Mouse (Mus musculus) left cerebral cortex, adult 2 months (tissue): ENCODE results near the gene Scgb1a1. TPM values are rescaled to one million over a fixed set of nuclear protein-coding genes. Genes with fewer than 3 reads are reported as not detected.

Experiments used
- DNase-seq, 2 experiments: peaks; one replicate each; pipeline ENCODE4 v3.0.0; 2021 to 2022; ENCODE audit warnings: low spot score in 2 of 2, mixed read lengths in 1 of 2; ENCODE audit errors: extremely low spot score in 1 of 2
- H3K27ac ChIP-seq: fragments of 200-600 bp; 2 replicates; pipeline ENCODE4 v1.8.1; 2022
- H3K4me3 ChIP-seq: fragments of 200-600 bp; 2 replicates; pipeline ENCODE4 v1.8.1; 2022
- CTCF ChIP-seq: fragments of 200-600 bp; IDR thresholded peaks from 2 replicates; pipeline ENCODE4 v1.8.1; 2022; ENCODE audit warnings: antibody characterized with exemption, mild to moderate bottlenecking, moderate library complexity
- intact Hi-C: fragments of 180-260 bp; cut with DNase I; formaldehyde crosslinking; loops from one replicate; pipeline ENCODE4 v1.15.1; 2025
- total RNA-seq, 2 experiments: library from RNA; stranded (reverse); gene quantifications; 2 replicates each; pipeline ENCODE4 v1.2.3; 2021

The Scgb1a1 gene
- total RNA-seq, 2 experiments from 2014 or later = not detected

DNA sequence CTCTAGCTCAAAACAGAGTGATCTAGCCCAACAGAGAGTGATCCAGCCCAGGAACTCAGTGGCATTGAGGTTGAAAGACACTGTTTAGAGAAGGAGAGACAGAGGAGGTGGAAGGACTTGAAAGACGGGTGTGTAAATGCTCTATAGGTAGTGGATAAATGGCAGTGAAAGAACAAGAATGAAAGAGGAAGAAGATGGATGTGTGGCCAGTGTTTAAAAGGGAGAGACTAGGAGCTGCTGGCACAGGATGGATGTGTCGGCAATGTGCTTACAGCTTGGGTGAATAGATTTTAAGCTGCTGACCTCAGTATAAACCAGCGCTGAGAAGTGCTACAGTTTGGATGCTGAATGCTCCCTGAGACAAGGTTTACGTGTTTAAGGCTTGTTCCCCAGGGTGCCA lies 13.3 kb downstream of the Scgb1a1 start:
- intact Hi-C loops = loop anchor here (2.0 kb wide), 1 partner anchor 76 kb away; no protein-coding TSS in a partner anchor
- DNase-seq = no peak
- Histone ChIP-seq H3K4me3 (no peak overlapping the region), H3K27ac (no peak overlapping the region)
- TF ChIP-seq CTCF = no peak

DNA sequence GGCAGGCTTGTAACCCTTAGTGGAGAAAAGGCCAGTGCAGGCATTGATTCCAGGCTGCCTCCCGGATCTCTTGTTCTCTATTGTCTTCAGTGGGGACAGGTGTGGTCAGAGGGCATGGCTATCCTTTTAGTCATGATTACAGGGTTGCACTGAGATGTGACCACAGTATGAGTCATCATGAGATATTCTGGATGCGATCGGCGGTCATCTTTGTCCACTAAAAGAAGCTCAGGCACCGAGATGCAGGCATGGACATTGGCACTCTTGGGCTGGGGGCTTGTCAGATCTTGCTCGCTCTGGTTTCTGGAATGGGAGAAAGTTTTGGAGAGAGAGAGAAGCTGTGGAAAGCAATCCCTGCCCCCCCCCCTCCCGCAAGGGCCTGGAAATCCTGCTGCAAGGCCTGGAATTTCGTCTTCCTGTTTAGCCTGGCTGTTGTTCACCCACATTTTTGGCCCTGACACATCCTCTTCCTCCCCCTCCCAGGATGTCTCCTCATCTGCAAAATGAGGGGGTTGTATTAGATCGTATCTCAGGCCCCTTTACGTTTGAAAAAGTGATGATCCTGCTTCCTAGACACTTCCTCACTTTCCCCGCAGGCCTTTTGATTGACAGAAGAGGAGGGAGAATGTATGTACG lies 13.9 kb downstream of the Scgb1a1 start:
- no peak for DNase-seq
- intact Hi-C loops = loop anchor here (2.0 kb wide), 1 partner anchor 75 kb away; no protein-coding TSS in a partner anchor
- Histone ChIP-seq H3K27ac (no peak overlapping the region), H3K4me3 (no peak overlapping the region)
- no peak for TF ChIP-seq CTCF

DNA sequence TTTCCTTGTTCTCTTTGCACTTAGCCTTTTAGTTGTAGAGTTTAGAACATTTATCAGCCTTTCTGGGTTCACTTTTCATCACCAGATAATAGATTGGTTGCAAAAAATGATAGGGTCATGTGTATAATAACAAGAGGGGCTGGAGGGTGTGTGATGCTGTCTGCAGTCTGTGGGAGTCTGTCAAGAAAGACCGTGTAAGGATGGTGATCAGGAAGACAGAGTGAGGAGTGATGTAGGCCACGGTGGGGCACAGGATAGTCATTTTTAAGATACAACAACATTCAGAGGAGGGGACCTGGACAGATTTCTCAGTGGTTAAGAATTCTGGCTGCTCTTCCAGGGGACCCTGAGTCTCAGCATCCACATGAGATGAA lies 15.6 kb downstream of the Scgb1a1 start:
- DNase-seq = no peak
- Histone ChIP-seq H3K27ac (peak overlapping the region; percentile 22; the same call in 1 of the 2 replicates), H3K4me3 (no peak overlapping the region)
- no peak for TF ChIP-seq CTCF
- intact Hi-C loops = no loop called here

DNA sequence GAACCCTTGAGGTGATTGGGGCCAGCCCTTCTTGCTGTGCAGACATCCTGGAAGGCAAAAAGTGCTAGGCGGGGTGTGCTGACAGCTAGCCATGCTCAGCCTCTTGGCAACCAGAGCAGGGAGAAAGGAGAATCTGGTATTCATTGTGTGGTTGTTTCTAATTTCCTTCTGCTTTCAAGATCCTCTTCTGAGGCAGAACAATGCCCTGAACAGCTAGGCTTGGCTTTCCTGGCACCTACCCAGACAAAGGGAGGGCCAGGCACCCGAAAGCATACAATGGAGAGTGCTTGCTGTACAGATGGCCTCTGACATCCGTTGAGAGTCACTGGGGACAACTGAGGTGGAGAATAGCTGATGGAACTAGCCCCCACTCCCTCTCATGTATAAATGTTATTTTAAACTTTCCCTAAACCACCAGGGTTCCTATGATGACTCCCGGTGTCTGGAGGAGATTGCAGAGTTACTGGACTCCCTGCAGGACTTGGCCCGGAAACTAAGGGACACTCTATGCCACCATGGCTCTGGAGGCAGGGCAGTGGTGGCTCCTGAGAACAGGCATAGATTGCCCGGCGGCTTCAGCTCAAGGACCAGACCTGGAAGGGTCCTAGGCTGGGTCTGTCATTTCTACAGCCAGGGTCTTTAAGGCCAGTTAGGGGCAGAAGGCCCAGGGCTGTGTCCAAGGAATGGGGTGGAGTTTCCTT lies 16.2 kb downstream of the Scgb1a1 start:
- Histone ChIP-seq H3K27ac (peak overlapping the region; percentile 22; the same call in 1 of the 2 replicates), H3K4me3 (no peak overlapping the region)
- intact Hi-C loops = no loop called here
- peak in 1 of 2 experiments; percentile 28 for DNase-seq
- no peak for TF ChIP-seq CTCF

DNA sequence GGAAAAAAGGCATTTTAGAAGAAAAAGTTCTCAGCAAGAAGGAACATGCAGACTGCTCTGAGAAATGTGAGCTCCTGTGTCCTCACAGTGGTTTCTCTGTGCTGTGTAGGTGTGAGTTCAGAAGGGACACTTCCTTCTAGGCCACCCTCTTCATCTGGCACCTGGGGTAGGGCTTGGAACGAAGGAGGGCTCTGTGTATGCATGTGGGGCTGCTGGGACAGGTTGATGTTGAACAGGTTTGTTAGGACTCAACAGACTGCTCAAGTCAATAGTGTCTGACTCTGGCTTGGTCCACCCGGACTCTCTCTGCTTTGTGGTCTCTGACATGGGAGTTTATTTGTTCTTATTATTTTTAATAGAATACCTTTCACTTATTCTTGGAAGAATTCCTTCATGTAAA lies 17.4 kb downstream of the Scgb1a1 start:
- H3K27ac ChIP-seq = no peak overlapping the region
- intact Hi-C loops = no loop called here
- H3K4me3 ChIP-seq = no peak overlapping the region
- no peak for TF ChIP-seq CTCF
- no peak for DNase-seq

DNA sequence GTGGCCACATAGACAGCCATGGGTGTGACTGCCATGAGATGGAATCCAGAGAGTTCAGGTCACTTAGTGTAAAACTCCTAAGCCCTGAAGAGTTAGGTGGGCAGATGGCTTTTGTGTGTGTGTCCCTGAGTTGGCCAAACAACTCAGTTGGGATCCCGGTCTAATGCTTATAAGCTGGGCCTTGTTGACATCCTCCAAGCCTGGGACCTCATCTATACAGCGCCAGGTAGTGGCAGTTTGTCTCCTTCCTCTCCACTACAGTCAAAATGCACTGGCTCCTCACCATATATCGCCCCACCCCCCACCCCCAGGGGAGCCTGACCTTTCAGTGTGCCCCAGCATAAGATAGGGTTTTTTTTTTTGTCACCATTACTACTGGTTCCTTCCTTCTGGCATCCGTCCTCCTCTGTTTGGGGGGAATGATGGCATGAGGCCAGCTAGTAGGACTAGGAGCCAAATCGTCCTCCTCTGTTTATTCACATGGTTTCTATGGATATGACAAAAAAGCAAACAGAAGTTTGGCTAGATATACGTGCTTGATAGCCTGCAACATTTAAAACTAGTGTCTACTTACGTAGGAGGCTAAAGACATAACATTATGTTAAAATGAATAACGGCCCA lies 18.0 kb downstream of the Scgb1a1 start:
- intact Hi-C loops = no loop called here
- peak in 1 of 2 experiments; percentile 25 for DNase-seq
- no peak for TF ChIP-seq CTCF
- Histone ChIP-seq H3K27ac (no peak overlapping the region), H3K4me3 (no peak overlapping the region)

DNA sequence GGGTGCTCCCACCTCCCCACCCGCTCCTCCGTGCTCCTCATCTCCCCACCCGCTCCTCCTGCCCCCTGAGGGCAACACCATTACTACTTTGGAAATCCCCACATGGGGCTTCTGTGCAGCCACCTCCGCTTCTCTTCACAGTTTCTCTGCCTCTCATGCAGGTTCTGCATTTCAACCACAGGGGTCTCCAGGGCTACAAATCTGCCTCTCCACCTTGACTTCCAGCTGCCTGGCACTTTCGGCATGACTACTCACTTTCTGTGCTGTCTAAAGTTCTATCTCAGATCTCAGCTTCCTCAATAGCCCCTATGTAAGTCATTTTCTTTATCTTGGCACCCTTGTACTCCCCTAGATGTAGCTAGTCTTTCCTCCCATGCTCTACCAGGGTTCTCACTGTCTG lies 20.5 kb downstream of the Scgb1a1 start:
- intact Hi-C loops = no loop called here
- DNase-seq = no peak
- no peak for TF ChIP-seq CTCF
- Histone ChIP-seq H3K27ac (no peak overlapping the region), H3K4me3 (no peak overlapping the region)

DNA sequence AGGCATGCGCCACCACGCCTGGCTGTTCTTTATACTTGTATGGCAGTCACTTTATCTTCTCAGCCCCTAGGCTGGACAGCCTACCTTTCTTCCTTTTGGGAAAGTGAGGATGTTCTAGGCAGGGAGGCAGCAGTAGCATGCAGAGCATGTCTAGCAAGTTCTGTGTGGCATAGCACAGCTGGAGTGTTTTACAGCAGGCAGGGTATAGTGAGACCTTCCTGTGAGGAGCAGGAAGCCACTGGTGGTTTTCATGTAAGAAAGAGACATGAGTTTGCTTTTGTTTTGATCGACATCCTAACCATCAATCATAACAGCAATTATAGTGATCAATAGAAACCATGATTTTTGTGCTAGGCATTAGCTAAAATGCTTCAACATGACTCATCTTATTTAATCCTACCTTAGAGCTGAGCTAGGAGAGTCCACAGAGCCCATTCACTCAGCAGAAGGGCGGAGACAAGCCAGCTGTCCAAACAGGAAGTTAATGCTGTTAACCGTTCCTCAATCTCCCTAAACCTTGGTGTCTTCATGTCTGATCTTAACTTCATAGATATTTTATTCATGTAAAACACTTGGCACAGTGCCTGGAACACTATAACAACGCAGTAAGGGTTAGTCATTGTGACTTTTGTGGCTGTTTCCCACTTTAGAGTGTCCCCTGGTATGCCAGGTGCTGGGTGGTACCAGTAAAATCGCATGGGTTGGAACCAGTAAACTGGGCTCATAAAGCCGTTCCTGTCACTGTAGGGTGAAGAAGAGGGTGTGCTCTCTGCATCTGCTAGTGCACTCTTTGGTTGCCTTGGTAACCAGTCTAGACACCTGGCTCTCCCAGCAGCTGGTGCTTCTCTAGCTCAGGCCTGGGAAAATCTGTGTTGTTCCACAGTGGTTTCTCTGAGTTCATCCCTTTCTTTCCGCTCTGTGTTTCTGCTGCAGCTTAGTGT lies 21.9 kb downstream of the Scgb1a1 start:
- peak in 1 of 2 experiments; percentile 34 for DNase-seq
- no peak for TF ChIP-seq CTCF
- intact Hi-C loops = no loop called here
- Histone ChIP-seq H3K27ac (peak overlapping the region; percentile 18; the same call in 1 of the 2 replicates), H3K4me3 (no peak overlapping the region)

DNA sequence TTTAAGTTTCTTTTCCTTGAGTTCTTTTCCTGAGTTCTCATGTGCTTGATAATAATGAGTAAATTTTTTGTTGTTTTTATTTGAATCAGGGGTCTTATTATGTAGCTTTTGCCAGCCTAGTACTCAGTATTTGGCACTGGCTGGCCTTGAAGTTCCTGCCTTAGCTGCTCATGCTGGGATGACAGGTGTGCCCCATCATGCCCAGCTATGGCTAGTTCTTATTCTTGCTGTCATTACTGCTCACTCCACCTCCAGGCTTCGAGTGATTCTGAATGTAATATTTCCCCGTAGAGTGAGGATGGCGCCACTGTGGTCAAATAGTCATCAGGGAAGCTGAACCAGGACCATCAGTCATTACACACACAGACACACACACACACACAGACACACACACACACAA lies 23.9 kb downstream of the Scgb1a1 start:
- DNase-seq = no peak
- intact Hi-C loops = no loop called here
- no peak overlapping the region for H3K27ac ChIP-seq

DNA sequence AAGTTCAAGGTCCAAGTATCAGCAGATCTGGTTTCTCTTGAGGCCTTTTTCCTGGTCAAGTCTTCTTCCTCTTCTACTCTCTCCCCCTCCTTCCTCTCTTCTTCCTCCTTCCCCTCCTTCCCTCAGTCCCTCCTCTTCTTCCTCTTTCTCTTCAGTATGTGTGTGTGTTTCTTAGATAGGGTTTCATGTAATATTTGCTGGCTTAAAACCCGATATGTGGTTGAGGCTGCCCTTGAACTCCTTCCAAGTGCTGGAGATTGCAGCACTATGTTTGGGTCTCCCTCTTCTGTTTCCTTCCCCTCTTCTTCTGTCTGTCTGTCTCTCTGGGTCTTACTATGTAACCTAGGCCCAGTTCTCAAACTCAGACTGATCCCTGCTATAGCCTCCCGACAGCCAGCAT lies 24.9 kb downstream of the Scgb1a1 start:
- intact Hi-C loops = no loop called here

More for the DNA sequence above, 23.9 kb downstream of the Scgb1a1 start:
- H3K4me3 ChIP-seq = no peak overlapping the region
- TF ChIP-seq CTCF = no peak

DNA sequence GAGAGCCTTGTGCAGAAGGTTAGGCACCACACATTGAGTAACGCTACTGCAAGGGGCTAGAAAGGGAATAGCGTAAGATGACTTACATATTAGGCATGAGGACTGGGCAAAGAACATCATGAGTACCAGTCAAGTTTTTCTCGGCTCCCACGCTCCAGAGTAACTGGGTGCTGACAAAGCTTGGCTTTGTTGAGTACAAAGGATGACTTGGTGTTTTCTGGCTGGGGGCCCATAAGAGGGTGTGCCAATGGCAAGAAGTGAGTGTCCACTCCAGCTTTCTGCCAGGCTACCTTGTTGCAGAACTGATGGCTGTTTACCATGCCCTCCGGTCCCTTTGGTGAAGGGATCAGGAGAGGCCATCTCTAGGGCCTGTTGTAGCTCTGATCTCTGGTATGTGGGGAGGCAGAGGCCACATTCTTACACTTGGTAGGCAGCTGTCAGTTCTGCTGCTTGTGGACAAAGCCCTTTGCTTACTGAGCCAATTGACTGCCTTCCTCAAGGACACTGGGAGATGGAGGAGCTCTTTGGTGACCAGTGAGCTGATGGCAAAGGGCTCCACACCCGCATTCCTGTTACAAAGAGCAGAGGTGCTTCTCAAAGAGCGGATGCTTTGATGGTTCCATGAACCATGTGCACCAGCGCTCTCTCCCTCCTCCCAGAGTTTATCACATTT lies 26.4 kb downstream of the Scgb1a1 start:
- intact Hi-C loops = no loop called here
- TF ChIP-seq CTCF = no peak
- Histone ChIP-seq H3K27ac (no peak overlapping the region), H3K4me3 (no peak overlapping the region)
- DNase-seq = no peak

More for the DNA sequence above, 24.9 kb downstream of the Scgb1a1 start:
- TF ChIP-seq CTCF = no peak
- H3K4me3 ChIP-seq = no peak overlapping the region
- H3K27ac ChIP-seq = no peak overlapping the region
- no peak for DNase-seq
